Mouse (Mus musculus) skeletal muscle tissue, adult 2 months (tissue): ENCODE measurements around the gene 6430571L13Rik.
A peak's percentile ranks its signal among the peaks of the same experiment; 100 is the strongest.

Source experiments
- DNase-seq: peaks from one replicate; pipeline ENCODE4 v3.0.0-alpha.2; 2012; ENCODE audit warnings: low read depth, low spot score

The 6430571L13Rik gene

GRCm38 (mm10) chr9:107307099-107307872, 33.1 kb upstream of the 6430571L13Rik start:
- DNase-seq, result no peak

- peak; percentile 95 for DNase-seq
Measured at GRCm38 (mm10) chr9:107307886-107308285, 32.5 kb upstream of the 6430571L13Rik start.

GRCm38 (mm10) chr9:107308346-107309000, 31.9 kb upstream of the 6430571L13Rik start:
- peak; percentile 86 for DNase-seq

- DNase-seq, result peak; percentile 63
Measured at GRCm38 (mm10) chr9:107309171-107309570, 31.2 kb upstream of the 6430571L13Rik start.

- no peak for DNase-seq
Measured at GRCm38 (mm10) chr9:107309600-107309999, 30.8 kb upstream of the 6430571L13Rik start.

- peak; percentile 69 for DNase-seq
Measured at GRCm38 (mm10) chr9:107312811-107313584, 27.4 kb upstream of the 6430571L13Rik start.

GRCm38 (mm10) chr9:107313926-107314325, 26.5 kb upstream of the 6430571L13Rik start:
- DNase-seq, result no peak

GRCm38 (mm10) chr9:107315791-107316190, 24.6 kb upstream of the 6430571L13Rik start:
- no peak for DNase-seq

GRCm38 (mm10) chr9:107322461-107323050, 17.8 kb upstream of the 6430571L13Rik start:
- no peak for DNase-seq

GRCm38 (mm10) chr9:107323558-107323957, 16.8 kb upstream of the 6430571L13Rik start:
- peak; percentile 96 for DNase-seq

GRCm38 (mm10) chr9:107324799-107325561, 15.4 kb upstream of the 6430571L13Rik start:
- DNase-seq, result peak; percentile 81

GRCm38 (mm10) chr9:107325904-107326303, 14.5 kb upstream of the 6430571L13Rik start:
- peak; percentile 81 for DNase-seq

- DNase-seq, result no peak
Measured at GRCm38 (mm10) chr9:107327879-107328620, 12.4 kb upstream of the 6430571L13Rik start.

- no peak for DNase-seq
Measured at GRCm38 (mm10) chr9:107330791-107331190, 9.6 kb upstream of the 6430571L13Rik start.

GRCm38 (mm10) chr9:107333686-107334085, 6.7 kb upstream of the 6430571L13Rik start:
- no peak for DNase-seq

GRCm38 (mm10) chr9:107334356-107334755, 6.0 kb upstream of the 6430571L13Rik start:
- no peak for DNase-seq

- DNase-seq, result no peak
Measured at GRCm38 (mm10) chr9:107335046-107335445, 5.4 kb upstream of the 6430571L13Rik start.

- peak; percentile 66 for DNase-seq
Measured at GRCm38 (mm10) chr9:107335909-107336308, 4.5 kb upstream of the 6430571L13Rik start.

GRCm38 (mm10) chr9:107336386-107336785, 4.0 kb upstream of the 6430571L13Rik start:
- no peak for DNase-seq

GRCm38 (mm10) chr9:107338172-107338883, 2.1 kb upstream of the 6430571L13Rik start, which contains the start of gene Hemk1:
Gene Hemk1, minus strand, starts transcription at chr9:107338350.
- peak; percentile 82 for DNase-seq
